Mouse (Mus musculus): ENCODE measurements around the gene Nadk2.

Gene Nadk2

DNA sequence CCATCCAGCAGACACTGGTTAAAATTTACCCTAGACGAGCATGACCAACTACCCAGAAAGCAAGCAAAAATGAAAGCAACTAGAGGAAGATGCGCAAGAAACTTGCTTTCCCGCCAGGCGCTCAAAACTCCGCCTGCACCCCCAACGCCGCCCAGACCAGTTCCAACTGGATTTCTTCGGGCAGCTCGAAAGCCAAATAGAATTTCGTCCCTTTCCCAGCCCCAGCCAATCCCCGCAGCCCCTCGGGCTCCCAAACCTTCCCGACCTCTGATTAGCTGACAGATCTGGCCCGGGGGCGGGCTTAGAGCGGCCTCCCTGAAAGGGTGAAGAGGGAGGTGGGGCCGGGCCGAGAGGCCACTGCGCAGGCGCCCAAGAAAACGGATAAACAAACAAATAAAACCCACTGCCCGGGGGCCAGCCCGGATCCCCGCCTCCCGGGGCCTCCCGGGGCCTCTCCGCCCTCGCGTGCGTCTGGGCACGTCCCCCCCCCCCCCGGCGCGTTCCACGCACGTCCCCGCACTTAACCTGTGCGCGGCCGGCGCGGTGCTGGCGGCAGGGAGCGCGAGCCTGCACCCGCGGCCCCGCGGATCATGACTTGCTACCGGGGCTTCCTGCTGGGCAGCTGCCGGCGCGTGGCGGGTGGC is at the start of gene Nadk2:
Gene Nadk2, plus strand, starts transcription at position 349 of the 644 bp plus-strand sequence.
- peak; percentile 98 for DNase-seq

DNA sequence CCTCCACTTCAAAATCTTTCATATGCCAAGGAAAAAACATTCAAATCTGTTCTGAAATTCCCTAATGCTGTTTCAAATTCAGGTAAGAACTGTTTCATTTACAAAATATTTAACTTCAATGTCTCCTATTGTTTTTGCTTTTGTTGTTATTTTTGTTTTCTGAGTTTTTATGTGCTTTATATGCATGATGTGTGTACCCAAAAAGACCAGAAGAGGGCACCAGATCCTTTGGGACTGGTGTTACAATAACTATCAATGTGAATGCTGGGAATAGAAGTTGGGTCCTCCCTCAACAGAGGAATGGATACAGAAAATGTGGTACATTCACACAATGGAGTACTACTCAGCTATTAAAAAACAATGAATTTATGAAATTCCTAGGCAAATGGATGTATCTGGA is 15.4 kb upstream of the Nadk2 start:
- no peak for DNase-seq

DNA sequence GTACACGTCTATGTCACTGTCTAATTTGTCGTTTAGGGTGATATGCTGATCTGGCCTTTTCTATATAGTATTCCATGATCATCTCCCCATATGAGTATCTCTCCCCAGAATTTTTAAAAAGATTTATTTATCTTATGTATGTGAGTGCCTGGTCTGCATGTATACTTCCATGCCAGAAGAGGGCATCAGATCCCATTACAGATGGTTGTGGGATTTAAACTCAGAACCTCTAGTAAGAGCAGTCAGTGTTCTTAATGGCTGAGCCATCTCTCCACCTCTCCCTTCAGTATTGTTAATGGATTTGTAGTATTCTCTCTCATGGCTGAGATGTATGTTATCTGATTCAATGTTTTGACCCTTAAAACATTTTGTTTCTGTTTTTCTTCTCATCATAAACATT is 11.2 kb upstream of the Nadk2 start:
- no peak for DNase-seq

DNA sequence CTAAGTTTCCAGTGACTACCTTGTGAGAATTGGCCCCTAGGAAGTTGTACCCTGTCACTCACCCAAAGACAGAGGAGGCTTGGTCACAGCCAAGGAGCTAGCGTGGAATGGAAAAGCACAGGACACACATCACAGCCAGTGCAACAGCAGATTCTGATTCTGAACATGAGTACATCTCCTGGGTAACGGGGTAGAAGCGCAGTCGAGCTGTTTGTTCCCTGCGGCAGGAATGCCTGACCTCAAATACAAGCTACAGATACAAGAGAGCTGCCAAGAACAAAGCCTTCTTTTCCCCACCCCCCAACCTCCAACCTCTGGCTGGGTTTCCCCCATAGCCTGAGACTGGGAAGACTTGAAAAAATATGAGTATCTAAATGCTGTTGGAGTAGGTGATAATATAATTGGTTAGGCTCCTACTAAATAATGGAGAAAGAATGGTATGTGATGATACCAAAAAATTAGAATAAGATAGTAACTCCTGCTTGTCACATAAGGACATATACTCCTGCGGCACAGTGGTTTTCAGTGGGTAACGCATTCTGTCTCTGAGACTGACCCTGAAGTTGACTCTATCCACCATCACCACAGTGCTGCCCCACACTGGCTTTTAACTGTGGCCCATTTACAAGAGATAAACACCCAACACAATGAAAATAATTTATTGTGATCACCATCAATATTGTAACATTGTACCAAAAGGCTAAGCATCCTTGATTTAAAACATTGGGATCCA is 9.7 kb upstream of the Nadk2 start:
- DNase-seq = no peak

DNA sequence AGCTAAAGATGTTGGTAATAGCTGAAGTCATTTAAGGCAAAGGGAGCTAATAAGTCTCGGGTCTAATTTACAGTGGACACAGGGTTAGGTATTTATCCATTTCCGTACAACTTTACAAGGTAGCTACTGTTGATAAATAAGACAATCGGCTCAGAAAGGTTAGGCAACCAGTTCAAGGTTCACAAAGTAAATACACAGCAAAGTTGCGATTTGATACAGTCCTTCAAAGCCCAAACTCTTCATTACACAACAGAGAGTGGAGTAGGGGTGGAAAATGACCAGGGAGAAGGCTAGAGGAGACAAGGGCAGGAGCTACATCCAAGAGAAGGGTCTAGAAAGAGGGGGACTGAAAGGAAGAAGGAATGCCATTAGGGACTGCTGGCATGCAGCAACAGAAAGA is 2.2 kb upstream of the Nadk2 start:
- DNase-seq = no peak

DNA sequence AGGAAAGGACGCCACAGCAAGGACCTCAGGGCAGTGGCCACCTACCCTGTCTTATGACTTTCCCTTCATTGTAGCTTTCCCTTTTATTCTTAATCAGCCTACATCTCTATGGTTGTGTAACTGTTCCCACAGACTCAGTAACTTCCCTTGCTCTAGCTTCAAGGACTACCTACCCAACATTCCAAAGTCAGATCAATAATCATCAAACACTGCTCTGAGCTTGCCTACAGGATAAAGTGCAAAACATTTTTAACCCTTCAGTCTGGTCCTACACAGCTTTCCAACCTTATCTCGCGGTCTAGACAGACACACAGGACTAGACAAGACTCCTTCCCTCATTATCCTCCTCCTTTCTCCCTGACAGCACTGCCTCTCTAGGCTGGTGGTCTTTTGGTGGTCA is 707 bp upstream of the Nadk2 start:
- no peak for DNase-seq

DNA sequence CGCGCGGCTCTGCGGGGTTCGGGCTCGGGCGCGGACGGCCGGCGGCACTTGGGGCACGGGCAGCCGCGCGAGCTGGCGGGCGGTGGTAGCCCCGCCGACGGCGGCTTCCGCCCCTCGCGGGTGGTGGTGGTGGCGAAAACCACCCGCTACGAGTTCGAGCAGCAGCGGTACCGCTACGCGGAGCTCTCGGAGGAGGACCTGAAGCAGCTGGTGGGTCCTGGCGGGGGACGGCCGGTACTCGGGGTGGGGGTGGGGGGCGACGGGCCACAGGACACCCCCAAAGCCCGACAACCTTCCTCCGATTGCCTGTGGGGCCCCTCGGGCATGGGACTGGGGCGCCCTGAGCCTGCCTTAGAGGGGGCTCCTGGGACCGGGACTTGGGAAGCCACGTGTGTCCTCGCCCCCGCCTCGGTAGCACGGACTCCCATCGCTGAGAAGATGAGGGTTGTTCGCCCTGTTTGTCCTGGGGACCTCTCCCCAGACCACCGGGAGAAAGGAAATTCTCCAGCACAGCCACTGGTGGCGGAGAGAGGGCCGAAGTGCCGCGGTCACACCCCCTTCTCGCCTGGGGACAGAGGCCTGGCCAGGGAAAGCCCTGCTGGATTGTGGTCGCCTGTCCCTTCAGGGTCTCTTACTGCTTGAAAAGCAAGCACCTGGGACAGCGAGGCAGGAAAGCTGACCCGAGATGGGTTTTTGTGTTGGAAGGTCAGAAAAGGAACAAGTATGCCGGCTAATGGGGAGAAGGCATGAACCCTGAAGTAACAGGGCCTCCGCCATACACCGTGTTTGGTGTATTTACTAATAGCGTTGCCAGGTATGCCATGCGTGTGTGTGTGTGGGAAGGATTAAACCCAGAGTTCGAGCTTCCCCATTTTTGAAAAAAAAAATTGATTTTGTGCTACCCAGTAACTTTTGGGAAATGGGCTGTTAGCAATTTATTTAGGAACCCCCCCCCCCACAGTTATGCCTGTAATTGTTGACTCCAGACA is 790 bp downstream of the Nadk2 start:
- peak; percentile 49 for DNase-seq

DNA sequence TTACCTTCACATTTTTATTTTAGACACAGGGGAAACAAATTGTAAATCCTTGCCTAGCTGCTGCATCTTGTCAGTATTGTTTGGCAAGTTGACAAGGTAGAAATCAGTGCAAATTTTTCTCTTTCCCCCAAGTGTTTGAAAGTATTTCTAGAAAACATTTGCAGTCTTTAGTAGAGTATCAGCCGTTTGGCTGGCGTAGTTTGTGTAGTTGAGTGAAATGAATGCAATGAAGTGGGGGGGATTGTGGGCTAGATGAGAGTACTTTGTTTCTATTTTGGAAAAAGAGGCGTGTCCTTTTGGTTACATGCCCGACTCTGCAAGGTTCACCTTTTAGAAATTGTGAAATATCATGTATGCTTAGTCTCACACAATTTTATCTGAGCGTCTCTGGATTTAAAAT is 1.6 kb downstream of the Nadk2 start:
- peak; percentile 30 for DNase-seq

DNA sequence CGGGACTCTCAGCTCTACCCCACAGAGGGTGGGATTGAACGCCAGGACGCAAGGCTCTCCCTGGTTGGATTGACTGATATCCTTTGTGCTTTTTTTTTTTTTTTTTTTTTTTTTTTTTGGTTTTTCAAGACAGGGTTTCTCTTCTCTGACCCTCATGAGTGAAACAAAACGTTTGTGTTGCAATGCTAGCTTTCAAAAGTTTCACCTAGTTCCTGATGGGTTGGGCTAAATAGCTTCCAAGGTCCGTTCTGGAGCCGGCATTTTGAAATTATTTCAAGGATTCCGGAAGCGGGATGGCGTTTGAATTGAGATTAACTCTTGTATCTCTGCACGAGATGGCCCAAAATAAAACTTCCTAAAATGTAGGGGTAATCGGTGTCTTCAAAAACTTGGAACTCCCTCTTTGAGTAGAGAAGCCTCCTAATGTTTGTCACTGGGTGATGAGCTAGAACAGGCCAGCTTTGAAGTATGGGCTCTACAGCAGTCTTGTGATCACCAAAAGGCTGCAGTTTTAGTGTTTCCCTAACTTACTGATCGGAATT is 2.1 kb downstream of the Nadk2 start:
- no peak for DNase-seq

DNA sequence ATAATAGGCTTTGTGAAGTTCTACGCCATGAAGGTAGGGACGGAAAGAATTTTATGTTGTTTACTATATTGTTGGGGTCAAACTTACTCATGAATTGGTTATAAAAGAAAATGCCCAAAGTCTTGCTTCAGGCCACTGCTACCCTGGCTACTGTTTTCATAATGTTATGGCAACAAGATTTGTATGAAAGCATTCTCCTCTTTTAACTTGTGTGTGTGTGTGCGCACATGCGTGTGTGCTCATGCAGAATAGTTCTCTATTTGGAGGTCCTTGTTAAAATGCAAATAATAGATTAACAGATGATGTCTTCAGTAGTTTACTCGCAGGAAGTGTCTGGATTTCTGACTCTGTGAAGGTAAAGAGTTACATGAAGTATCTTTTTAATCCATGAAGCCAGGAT is 2.6 kb downstream of the Nadk2 start:
- DNase-seq = no peak

DNA sequence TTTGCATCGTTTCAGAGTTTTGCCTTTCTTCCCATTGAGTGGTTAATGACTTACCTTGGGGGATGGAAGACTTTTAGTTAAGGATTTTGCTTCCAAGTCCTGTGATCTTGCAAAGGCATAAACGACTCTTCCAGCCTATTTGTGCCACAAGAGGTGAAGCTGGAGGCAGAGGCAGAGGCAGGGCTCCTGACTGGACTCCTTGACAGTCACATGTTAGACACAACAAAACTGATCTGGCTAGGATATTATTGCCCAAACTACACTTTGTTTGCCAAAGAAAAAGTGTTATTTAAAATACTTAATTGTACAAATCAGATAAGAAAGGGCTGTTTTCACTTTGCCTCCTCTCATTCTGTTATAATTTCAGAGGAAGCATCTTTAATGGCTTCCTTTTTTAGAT is 3.1 kb downstream of the Nadk2 start:
- DNase-seq = no peak

DNA sequence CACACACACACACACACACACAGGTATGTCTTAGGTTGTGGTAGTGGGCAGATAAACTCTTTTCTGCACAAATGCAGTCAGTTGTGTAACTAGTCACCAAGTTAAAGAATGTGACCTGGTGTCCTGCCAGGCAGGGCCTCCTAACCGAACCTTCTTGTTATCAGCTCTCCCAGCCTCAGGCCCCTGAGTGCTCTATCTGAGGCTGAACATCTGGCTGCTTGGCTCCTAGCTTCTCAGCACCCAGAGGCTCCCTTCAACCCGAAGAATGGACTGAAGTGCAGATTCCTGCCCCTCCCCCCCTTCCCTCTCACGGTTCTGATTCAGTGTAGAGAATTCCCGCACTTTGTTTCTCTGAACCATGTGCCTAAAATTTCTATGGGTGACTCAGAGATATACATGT is 3.6 kb downstream of the Nadk2 start:
- DNase-seq = peak; percentile 37

DNA sequence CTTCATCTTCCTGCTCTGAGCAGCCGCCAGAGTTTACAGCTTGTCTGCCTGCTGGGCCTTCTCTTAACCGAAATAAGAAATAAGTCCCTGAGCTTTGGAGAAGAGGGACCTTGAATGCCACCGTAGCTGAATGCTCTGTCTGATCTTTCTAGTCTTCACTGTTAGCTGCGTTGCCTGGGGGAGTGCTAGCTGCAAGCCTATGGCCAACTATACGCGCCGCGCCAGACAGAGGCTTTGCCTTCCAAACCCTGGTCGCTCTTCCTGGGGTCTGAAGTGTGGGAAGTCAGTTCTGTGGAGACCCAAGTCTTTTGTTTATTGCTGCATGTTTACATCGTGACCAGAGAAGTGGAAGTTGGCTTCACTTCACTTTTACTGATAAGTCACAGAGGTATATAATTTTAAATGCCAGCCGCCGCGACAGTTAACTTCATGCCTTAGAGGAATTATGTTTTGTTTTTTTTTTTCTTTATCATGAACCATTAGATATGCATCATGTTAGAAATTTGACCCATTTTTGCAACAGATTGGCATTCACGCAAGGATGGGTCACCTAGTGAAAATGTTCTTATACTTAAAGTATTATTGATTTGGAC is 4.6 kb downstream of the Nadk2 start:
- no peak for DNase-seq

DNA sequence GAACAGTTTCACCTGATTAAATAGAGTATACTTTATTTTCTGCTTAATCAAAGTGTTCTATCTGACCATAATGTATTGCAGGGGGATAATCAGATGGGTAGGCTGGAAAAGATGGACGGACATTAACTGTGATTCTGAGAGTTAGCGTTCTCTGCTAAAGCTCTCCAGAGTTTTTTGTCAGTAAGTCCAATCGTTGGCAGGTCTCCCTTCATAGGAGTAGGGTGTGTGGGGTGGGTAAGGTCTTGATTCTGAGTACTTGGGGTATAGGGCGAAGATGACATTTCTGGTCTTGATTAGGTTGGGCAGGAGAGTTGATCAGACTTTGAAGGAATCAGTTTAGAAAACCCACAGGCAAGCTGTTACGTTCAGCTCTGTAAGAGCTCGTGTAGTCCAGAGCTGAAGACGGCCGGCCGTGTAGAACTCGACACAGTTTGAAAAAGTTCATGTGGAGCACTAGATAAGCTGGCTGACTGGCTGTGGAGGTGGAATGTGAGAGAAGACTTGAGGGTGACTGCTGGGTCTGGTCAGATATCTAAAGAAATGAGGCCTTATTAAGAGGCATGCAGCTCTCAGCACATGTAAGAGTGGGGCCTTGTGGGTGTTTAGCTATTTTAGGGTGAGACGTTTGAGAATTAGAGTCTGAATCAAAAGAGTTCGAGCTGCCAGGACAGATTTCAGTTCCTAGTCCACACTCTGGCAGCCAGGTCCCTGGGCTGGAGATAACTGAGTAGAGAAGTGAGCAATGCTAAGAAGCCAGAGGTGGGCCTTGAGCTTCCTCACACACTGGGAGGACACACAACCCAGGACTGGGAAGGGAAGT is 7.6 kb downstream of the Nadk2 start:
- no peak for DNase-seq

DNA sequence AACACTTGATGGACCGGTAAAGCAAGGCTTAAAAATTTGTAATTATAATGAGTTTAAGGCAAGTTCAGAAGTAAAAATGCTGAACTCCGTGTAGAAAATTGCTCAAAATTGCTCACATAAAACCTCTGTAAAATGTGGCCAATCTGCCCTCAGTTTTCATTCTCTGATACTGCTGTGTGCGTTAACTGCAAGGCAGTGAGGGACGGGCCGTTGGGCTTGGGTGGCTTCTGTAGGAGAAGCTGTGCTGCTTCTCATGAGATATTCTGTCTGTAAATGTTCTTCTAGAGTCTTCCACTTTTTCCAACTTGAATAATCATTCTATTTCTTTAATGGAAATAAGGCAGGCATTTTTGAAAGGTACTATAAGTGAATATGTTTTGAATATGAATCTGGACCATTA is 8.6 kb downstream of the Nadk2 start:
- DNase-seq = no peak

DNA sequence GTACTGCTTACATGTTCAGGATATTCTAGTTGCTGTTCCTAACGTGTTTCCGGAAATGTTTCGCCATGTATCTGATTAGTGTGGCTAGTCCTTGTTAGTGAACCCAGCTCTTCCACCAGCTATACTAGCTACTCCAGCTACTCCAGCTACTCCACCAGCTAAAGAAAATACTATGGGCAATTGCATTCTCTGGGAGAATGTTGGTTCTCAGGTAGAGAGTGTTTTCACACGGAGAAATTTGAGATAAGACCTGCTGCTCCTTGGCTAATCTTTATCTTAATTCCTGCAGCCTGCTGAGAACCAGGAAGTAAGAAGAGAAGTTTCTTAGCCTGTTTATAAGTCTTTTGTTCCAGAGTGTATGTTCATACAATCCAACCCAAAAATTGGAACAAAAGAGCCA is 9.1 kb downstream of the Nadk2 start:
- no peak for DNase-seq

DNA sequence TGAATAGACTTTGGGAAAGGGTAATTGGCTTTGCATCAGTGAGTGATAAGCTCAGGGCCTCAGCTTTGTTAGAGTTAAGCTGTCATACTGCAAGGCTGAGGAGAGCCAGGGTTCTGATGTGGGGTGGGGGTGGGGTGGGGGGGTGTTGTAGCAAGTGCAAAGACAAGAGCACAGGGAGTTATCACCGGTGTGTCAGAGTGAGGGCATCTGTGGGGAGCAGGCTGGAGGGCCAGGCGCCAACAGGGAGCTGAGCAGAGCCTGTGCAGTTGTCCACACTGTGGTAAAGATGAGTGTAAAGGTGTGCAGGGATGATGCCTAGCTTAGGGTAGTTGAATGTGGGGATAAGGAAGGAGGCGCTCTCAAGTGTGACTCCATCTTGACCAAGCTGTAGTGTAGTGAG is 10.2 kb downstream of the Nadk2 start:
- DNase-seq = no peak

DNA sequence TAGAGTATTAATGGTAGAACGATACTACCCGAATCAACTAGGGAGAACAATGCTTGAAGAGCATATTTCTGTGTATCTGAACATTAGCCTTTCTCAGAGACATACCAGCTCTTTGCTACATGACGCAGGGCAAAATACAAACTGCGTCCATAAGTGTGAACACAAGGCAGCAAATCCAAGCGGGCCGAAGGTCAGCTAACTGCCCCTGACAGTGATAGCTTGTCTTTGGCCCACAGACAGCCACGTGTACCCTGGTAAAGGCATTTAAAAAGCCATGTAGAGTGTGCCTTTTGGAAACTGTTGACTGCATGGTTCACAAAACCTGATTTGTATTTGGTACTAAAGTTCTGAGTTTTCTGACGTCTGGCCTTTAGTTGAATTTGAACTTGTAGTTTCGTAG is 11.7 kb downstream of the Nadk2 start:
- no peak for DNase-seq

DNA sequence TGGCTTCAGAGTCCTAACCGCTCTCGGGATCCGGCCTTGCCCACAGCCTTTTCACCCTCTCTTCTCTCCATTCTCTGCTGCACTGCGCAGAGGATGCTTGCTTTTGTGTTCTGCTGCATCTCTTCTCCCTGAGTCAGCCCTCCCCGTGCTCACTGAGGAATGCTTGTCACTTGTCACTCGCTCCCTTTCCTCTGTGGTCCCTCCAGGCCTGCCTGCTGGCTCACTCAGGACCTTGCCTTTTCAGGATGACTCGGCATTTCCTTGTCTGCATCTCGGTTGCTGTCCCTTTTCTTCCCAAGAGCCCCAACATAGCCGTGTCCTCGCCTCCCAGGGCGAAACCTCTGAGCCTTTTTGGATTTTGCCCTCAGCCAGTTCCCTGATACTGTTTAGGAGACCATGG is 15.8 kb downstream of the Nadk2 start:
- no peak for DNase-seq

DNA sequence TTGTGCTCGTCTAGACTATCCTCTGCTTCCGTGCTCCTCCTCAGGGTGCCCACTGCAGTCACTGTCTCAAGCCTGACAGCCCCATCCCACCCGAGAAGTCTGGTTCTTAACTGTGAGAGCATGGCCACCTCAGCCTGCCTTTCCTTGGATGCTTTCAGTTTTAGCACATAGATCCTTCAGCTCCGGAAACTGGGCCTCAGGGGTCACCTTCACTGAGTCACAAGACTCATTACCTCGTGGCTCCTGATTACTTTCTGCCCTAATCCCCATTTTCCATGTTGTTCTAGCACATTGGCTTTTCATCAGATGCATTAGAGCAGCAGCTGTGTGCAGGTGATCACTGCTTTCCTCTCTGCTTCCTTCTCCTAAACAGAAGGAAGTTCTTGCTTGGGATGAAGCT is 16.4 kb downstream of the Nadk2 start:
- DNase-seq = no peak

DNA sequence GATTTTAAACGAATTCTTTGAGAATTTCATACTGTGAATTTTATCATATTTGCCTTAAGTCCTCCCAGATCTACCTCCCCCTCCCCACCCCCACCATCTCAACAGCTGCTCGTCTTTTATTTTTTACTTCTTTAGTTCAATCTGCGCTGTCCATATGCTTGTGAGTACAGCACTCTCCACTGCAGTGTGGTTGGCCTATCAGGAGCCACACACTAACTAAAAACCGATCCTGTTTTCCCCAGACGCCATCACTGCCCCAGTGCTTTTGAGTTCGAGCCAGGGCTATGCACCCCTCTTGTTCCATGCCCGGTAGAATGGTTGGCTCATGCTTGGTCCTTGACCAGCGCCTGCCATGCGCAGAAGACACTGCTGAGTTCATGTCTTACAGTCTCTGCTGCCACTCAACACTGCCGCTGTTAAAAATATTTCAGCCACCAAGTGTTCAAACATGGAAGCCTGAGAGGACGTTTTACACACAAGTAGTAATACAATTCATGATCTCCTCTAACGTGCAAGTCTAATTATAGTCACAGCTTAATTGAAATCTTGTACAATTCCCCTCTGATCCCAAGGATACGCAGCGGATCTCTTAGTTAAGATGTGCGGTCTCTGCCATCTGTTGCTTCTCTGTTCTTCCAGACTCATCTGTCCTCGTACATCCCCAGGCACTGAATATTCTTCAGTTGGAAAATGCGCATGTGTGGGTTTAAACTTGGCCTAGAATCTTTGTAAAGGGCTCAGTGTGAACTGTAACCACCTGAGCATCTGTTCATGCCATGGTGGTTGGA is 17.0 kb downstream of the Nadk2 start:
- DNase-seq = no peak

Measured in lung, postnatal 14 days (tissue).